Mouse (Mus musculus): ENCODE measurements around the gene Scin. TPM values are rescaled to one million over a fixed set of nuclear protein-coding genes. Genes with fewer than 3 reads are reported as not detected.

Gene Scin
- polyA plus RNA-seq, 1 experiment from 2014 or later, result 0.57 TPM

Other genes starting within 250 kb of the Scin start
- 80.7 and 88.1 TPM in 2 replicates for gene Arl4a, start 96.2 kb downstream of the Scin start, polyA plus RNA-seq (2014; fragmentation: Nextera tagmentation; extraction: Ambion mirVana)
- gene Lsmem1, start 65.3 kb upstream of the Scin start, polyA plus RNA-seq (2014; fragmentation: Nextera tagmentation; extraction: Ambion mirVana), result 0.08 TPM in 1 of 2 replicates, not detected in the other
- 200 and 204 TPM in 2 replicates for gene Ifrd1, start 114.3 kb upstream of the Scin start, polyA plus RNA-seq (2014; fragmentation: Nextera tagmentation; extraction: Ambion mirVana)

All from hindbrain, embryonic 11.5 days (tissue).